Mouse (Mus musculus): Measurements from ENCODE around the gene Cdk5rap2. TPM values are rescaled to one million over a fixed set of nuclear protein-coding genes. Genes with fewer than 3 reads are reported as not detected.
A peak's percentile ranks its signal among the peaks of the same experiment; 100 is the strongest.

Cdk5rap2 gene
- polyA plus RNA-seq, 1 experiment: 18.3 TPM

DNA sequence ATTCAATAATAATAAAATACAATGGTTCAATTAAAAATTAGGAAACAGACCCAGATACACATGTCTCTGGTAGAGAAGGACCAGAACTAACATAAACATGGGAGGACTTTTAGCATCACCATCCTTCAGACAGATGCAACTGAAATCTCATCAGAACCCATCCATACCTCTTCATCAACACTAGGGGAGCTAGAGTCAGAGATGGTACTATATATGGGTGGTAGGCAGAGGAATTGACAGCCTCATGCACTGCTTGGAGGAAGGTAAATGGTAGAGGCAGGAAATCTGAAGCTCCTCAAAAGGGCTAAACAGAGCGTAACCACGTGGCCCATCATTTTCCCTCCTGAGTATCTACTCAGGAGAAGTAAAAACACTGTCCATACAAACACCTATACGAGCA lies 132.2 kb downstream of the Cdk5rap2 start:
- Histone ChIP-seq H3K4me1 (ENCODE audit: control insufficient read depth, insufficient read depth, low read length) (peaks cover under 1% of the 10 kb centered on the region), H3K4me3 (replicated peaks; ENCODE audit: insufficient read depth, low read depth, low read length) (no peak overlapping the region), H3K27ac (ENCODE audit: insufficient read depth, low read length) (no peak overlapping the region), H3K27me3 (ENCODE audit: control insufficient read depth, insufficient read depth, low read length) (no peaks in the 10 kb centered on the region)
- DNase-seq: no peak
- no peak for TF ChIP-seq POLR2A (IDR thresholded peaks at IDR 0.05; ENCODE audit: borderline replicate concordance, insufficient read depth, low read length)
- 95% methylated on average over 3 of the region's 3 CpGs for WGBS

DNA sequence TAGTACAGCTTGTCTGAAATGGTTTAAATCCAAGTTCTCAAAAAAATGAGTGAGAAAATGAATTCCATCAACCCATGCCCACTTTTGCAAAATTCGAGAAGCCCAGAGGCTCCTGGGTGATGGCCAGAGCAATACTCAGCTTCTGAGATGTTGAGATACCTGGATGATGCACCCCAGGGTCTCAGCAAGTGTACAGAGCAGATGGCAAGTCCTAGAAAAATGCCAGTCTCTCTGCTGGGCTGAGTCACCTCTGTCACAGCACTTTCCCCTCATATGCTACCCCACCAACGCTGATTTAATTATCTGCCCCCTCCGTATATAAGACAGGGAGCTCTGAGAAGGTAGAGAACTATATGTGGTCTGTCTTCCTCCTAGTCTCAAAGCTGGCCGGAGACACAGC lies 137.3 kb downstream of the Cdk5rap2 start:
- TF ChIP-seq CTCF (IDR thresholded peaks at IDR 0.05; ENCODE audit: borderline replicate concordance, insufficient read depth, low read depth, low read length) (no peak), POLR2A (IDR thresholded peaks at IDR 0.05; ENCODE audit: borderline replicate concordance, insufficient read depth, low read length) (no peak)
- H3K4me3 ChIP-seq (replicated peaks; ENCODE audit: insufficient read depth, low read depth, low read length): no peak overlapping the region
- peak in 1 of 2 experiments; percentile 38 for DNase-seq
- 0 out of 2 replicates have a peak overlapping the region, but pooled peaks have one; percentile 16 for H3K27ac ChIP-seq (ENCODE audit: insufficient read depth, low read length)
- peaks cover 10% of the 10 kb centered on the region for H3K4me1 ChIP-seq (ENCODE audit: control insufficient read depth, insufficient read depth, low read length)
- 33% methylated on average over 4 of the region's 4 CpGs for WGBS
- no peaks in the 10 kb centered on the region for H3K27me3 ChIP-seq (ENCODE audit: control insufficient read depth, insufficient read depth, low read length)

DNA sequence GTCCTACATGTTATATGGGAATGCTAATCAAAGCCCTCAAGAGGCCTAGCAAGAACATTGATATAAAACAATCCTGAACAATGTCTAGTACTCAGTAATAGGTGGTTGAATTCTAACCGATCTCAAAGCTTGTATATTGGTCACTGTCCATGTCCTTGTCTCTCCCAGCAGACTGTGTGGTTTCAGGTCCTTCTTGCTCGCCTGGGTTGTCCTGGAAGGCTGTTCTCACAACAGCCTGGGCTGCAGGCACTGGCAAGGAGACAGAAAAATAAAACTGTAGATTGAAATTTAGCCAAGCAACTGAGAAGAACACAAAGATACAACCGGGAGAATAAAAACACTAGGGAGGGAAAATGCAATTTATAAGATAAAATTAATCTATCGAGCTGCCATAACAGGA lies 137.7 kb downstream of the Cdk5rap2 start:
- no peak overlapping the region for H3K27ac ChIP-seq (ENCODE audit: insufficient read depth, low read length)
- peak in 1 of 2 experiments; percentile 44 for DNase-seq
- H3K4me1 ChIP-seq (ENCODE audit: control insufficient read depth, insufficient read depth, low read length): peaks cover 10% of the 10 kb centered on the region
- no peak overlapping the region for H3K4me3 ChIP-seq (replicated peaks; ENCODE audit: insufficient read depth, low read depth, low read length)
- no peaks in the 10 kb centered on the region for H3K27me3 ChIP-seq (ENCODE audit: control insufficient read depth, insufficient read depth, low read length)
- 29% methylated on average over 4 of the region's 4 CpGs for WGBS
- TF ChIP-seq POLR2A (IDR thresholded peaks at IDR 0.05; ENCODE audit: borderline replicate concordance, insufficient read depth, low read length) (no peak), CTCF (IDR thresholded peaks at IDR 0.05; ENCODE audit: borderline replicate concordance, insufficient read depth, low read depth, low read length) (no peak)

DNA sequence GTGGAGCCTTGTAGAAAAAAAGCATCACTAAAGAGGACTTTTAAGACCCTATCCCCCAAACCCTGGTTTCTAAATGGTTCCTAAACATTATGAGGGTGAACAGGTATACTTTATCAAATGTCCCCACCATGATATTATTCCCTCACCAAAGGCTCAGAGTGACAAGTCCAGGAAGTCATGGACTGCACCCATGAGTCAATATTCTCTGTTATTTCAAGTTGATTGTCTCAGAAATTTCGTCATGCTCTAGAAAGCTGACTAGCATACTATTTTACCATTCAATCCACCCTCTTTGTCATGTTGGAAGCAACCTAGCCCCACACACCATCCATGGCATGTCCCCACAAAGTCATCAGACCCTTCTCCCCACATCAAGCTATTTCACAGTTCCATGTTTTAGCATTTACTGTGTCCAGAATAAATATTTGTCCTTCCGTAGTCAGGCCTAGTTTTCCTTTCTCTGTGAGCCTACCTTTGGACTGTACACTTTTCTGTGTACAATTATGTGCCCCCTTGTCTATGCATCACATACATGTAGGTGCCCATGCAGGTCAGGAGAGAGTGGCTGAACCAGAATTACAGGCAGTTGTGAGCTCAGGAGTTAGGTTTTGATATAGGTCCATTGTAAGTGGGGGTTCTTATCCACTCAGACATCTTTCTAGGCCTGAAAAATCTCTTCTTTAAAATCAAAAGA lies 142.9 kb downstream of the Cdk5rap2 start:
- 88% methylated on average over 2 of the region's 2 CpGs for WGBS
- TF ChIP-seq POLR2A (IDR thresholded peaks at IDR 0.05; ENCODE audit: borderline replicate concordance, insufficient read depth, low read length): no peak
- H3K27ac ChIP-seq (ENCODE audit: insufficient read depth, low read length): no peak overlapping the region
- H3K4me1 ChIP-seq (ENCODE audit: control insufficient read depth, insufficient read depth, low read length): peaks cover 3% of the 10 kb centered on the region; the same call in 1 of the 2 replicates
- H3K4me3 ChIP-seq (replicated peaks; ENCODE audit: insufficient read depth, low read depth, low read length): no peak overlapping the region
- no peaks in the 10 kb centered on the region for H3K27me3 ChIP-seq (ENCODE audit: control insufficient read depth, insufficient read depth, low read length)
- DNase-seq: no peak

DNA sequence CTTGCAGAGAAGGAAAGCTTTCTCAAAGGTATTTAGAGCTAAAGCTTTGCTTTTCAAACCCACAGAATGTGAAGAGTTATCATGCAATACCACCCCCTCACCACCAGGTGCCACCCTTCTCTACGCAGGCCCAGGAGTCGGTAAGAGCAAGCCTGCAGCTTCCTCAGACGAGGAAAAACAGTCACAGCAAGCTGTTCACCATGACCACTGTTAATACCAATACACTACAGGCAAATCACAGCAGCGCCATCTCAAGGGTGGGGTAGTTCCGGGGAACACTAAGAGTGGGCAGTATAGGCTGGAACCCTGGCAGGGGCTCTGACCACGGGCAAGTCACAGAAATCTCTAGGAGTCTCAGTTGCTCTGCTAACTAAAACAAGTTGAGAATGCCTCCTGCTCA lies 145.0 kb downstream of the Cdk5rap2 start:
- WGBS: 70% methylated on average over 6 of the region's 6 CpGs
- no peak overlapping the region for H3K4me3 ChIP-seq (replicated peaks; ENCODE audit: insufficient read depth, low read depth, low read length)
- H3K27ac ChIP-seq (ENCODE audit: insufficient read depth, low read length): no peak overlapping the region
- TF ChIP-seq POLR2A (IDR thresholded peaks at IDR 0.05; ENCODE audit: borderline replicate concordance, insufficient read depth, low read length) (no peak), CTCF (IDR thresholded peaks at IDR 0.05; ENCODE audit: borderline replicate concordance, insufficient read depth, low read depth, low read length) (peak; percentile 64)
- H3K27me3 ChIP-seq (ENCODE audit: control insufficient read depth, insufficient read depth, low read length): no peaks in the 10 kb centered on the region
- peaks cover 4% of the 10 kb centered on the region for H3K4me1 ChIP-seq (ENCODE audit: control insufficient read depth, insufficient read depth, low read length)
- DNase-seq: no peak

DNA sequence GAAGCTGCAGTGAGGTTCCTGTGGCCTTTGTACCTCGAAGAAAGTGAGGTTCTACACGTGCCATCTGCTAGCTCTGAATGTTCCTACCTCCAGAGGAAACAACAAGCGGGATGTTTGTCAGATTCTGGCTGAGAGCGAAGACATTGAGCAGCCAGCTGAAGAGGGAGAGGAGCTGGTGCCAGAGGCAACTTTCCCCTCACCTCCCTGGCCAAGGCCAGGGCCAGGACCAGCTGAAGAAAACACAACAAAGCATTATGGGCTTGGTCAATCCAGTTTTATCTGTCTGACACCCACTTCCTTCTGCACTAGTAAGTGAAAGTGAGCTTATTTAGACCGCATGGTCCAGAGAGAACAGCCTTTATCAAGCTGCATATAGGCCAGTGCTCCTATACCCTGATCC lies 147.4 kb downstream of the Cdk5rap2 start:
- 33% methylated on average over 5 of the region's 5 CpGs for WGBS

DNA sequence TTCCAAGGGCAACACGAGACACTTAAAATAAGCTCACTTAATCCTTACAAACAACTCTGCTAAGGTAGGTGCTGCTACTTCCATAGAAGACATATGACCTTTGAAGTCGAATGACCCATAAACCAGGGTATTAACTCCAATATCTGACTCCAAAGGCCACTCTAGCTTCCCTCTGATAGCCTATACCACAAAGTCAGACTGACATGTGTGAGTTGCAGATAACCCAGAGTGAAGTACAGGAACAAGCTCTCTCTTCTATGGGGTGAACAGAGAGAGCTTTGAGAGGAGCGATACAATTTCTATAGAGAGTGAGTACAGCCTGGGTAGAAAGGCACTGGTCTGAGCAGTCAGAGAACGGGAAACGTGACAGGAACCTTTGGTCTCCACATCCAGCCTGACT lies 148.9 kb downstream of the Cdk5rap2 start:
- WGBS: 97% methylated on average over 5 of the region's 5 CpGs
- Histone ChIP-seq H3K4me1 (ENCODE audit: control insufficient read depth, insufficient read depth, low read length) (peaks cover 24% of the 10 kb centered on the region), H3K4me3 (replicated peaks; ENCODE audit: insufficient read depth, low read depth, low read length) (no peak overlapping the region), H3K27me3 (ENCODE audit: control insufficient read depth, insufficient read depth, low read length) (no peaks in the 10 kb centered on the region), H3K27ac (ENCODE audit: insufficient read depth, low read length) (no peak overlapping the region)
- DNase-seq: no peak
- no peak for TF ChIP-seq POLR2A (IDR thresholded peaks at IDR 0.05; ENCODE audit: borderline replicate concordance, insufficient read depth, low read length)
- TF ChIP-seq CTCF (IDR thresholded peaks at IDR 0.05; ENCODE audit: borderline replicate concordance, insufficient read depth, low read depth, low read length): no peak

More for the DNA sequence above, 147.4 kb downstream of the Cdk5rap2 start:
- no peak for DNase-seq
- H3K4me3 ChIP-seq (replicated peaks; ENCODE audit: insufficient read depth, low read depth, low read length): no peak overlapping the region
- H3K4me1 ChIP-seq (ENCODE audit: control insufficient read depth, insufficient read depth, low read length): peaks cover 23% of the 10 kb centered on the region
- TF ChIP-seq CTCF (IDR thresholded peaks at IDR 0.05; ENCODE audit: borderline replicate concordance, insufficient read depth, low read depth, low read length) (no peak), POLR2A (IDR thresholded peaks at IDR 0.05; ENCODE audit: borderline replicate concordance, insufficient read depth, low read length) (no peak)
- no peaks in the 10 kb centered on the region for H3K27me3 ChIP-seq (ENCODE audit: control insufficient read depth, insufficient read depth, low read length)
- H3K27ac ChIP-seq (ENCODE audit: insufficient read depth, low read length): no peak overlapping the region

DNA sequence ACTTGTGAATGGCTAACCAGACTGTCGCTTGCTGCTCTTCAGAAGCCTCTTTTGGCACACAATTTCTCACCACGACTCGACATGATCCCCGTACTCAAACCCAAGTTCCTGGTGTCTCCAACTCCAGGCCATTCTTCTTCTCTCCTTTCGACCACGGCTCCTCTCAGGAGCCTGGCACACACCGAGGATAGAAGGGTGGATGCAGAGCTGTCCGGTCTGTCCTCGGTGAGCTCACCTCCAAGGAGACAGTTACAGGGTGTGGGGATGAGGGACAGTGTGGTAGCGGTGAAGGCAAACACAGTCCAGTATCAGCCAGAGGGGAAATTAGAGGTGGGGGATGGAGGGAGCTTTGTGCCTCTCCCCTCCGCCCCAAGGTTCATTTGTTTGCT lies 149.8 kb downstream of the Cdk5rap2 start:
- no peak overlapping the region for H3K4me3 ChIP-seq (replicated peaks; ENCODE audit: insufficient read depth, low read depth, low read length)
- no peak for TF ChIP-seq POLR2A (IDR thresholded peaks at IDR 0.05; ENCODE audit: borderline replicate concordance, insufficient read depth, low read length)
- no peak for TF ChIP-seq CTCF (IDR thresholded peaks at IDR 0.05; ENCODE audit: borderline replicate concordance, insufficient read depth, low read depth, low read length)
- no peaks in the 10 kb centered on the region for H3K27me3 ChIP-seq (ENCODE audit: control insufficient read depth, insufficient read depth, low read length)
- peak overlapping the region; percentile 61 for H3K27ac ChIP-seq (ENCODE audit: insufficient read depth, low read length)
- H3K4me1 ChIP-seq (ENCODE audit: control insufficient read depth, insufficient read depth, low read length): peaks cover 24% of the 10 kb centered on the region
- 24% methylated on average over 11 of the region's 11 CpGs for WGBS
- DNase-seq: peak in 1 of 2 experiments; percentile 57

All from cerebellum, adult 2 months (tissue).